Mouse (Mus musculus) c-Kit-positive CD71-negative TER-119-negative erythroid progenitor cells, embryonic 14.5 days (primary cell): Measurements from ENCODE around the gene Galnt10.

Source experiments
- DNase-seq: peaks from one replicate; pipeline ENCODE4 v3.0.0-alpha.2; 2013; ENCODE audit warnings: low read depth

Galnt10 gene

GRCm38 (mm10) chr11:57689811-57690210 is 44.6 kb downstream of the Galnt10 start:
- DNase-seq = no peak

DNA sequence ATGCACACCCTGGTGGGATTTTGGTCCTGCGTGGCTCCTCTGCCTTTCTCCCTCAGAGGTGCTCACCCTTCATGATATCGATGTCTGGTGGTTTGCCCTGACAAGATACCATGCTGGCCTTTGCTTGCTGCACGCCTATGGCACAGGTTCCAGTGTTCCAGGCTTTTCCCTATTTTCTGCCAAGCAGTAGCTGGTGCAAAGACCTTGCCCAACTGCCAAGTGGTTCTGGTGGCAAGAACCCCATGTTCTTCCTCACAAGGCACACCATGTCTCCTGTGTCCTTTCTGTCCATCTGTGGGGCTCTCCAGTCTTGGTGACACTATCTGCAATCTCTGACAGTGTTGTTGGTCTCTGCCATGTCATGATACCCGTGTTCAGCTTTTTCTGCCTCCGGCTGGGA is 45.6 kb downstream of the Galnt10 start:
- DNase-seq = no peak

GRCm38 (mm10) chr11:57691939-57692338 is 46.7 kb downstream of the Galnt10 start:
- DNase-seq = no peak

DNA sequence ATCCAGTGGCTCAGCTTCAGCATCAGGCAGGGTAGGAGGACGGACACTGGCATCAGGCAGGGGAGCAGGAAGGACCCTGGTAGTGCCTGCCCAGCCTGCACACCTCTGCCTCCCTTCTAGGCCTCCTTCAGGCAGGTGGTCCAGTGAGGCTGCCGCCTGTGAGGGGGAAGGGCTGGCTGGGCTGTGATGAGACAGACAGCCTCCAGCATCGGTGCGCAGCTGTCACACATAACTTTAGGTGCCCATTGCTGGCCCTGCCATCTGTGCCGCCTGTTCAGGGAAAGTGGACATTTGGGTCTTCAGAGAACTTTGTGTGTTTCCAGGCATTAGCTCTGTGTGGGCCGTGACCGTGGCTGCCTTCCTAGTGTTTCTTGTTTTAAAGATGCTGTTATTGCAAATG is 47.5 kb downstream of the Galnt10 start:
- no peak for DNase-seq

- DNase-seq = no peak
Observed at GRCm38 (mm10) chr11:57694486-57694885, 49.2 kb downstream of the Galnt10 start.

GRCm38 (mm10) chr11:57696207-57696676 is 51.0 kb downstream of the Galnt10 start:
- no peak for DNase-seq

DNA sequence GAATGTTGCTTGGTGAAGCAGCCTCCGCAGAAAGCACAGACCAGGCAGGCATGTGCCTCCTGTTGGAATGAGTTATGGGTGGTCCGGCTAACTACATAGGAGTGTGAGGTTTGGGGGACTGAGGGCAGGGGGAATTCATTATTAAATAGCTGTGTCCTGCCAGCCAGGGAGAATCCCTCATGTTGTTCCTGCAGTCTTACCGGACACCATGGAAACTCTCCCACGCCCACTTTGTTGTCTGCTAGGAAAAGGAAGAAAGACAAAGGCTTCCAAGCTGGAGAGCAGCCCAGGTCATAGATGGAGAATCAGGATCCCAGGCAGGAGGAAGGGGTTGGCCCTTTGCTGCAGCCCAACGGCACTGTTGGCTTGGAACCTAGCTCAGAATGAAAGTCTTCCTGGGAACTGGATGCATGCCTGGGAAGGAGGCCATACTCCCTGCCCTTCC is 51.6 kb downstream of the Galnt10 start:
- no peak for DNase-seq

DNA sequence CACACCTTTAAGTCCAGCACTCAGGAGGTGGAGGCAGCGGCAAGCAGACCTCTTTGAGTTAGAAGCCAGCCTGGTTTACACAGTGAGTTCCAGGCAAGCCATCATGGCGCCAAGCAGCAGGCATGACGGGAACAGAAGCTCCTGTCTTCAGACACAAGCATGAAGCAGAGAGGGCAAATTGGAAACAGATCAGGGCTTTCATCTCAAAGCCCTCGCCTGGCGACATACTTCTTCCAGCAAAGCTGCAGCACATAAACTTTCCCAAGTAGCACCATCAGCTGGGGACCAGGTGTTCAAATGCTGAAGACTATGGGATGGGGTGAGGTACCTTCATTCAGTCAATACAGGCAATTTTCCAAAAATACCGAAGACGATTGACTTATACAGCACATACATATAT is 54.9 kb downstream of the Galnt10 start:
- no peak for DNase-seq

DNA sequence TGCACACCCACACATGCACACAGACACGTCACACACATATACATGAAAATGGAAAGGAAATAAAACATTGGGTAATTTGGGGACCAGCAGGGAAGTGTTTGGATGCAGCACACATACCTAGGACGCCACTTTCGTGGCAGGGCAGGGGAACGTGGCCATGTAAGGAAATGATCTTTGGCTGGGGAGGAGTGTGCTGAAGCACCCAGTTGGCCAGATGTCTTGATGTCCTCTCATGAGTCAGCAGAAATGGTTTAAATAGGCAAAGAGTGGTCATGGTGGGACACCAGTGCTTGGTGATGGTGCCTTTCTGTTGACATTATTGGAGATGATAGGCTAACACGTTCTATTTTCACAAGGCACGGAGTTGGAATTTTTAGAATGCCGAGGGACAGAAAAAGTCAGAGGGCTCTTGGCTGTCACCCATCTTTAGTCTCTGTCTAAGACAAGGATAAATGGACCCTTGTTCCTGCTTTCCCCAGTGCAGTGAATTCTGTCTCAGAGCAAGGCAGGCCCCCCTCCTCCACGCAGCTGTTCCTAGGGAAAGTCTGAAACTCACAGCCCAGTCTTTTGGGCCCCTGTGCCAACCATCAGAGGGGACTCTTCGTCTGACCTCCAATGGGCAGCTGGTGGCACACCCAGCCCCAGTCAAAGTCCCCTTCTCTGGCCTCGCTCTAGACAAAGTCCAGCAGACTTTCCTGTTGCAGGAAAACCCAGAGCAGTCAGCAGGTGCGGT is 56.1 kb downstream of the Galnt10 start:
- DNase-seq = no peak

GRCm38 (mm10) chr11:57701956-57702355 is 56.7 kb downstream of the Galnt10 start:
- no peak for DNase-seq

DNA sequence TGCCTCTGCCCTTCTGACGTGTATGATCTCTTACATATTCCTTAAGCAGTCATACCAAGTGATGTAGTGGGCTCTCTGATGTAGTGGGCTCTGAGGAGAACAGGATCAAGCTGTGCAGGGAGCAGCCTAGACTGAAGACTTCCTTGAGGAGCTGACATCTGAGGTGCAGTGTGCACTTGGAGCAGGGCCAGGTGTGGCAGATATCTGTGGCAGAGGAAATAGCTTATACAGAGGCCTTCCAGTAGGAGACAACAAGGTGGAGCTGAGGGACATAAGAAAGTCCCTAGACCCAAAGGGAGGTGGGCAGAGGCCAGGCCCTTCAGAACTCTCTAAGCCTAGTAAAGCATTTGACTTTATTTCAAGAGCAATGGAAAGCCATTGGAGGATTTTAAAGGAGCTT is 61.4 kb downstream of the Galnt10 start:
- no peak for DNase-seq

DNA sequence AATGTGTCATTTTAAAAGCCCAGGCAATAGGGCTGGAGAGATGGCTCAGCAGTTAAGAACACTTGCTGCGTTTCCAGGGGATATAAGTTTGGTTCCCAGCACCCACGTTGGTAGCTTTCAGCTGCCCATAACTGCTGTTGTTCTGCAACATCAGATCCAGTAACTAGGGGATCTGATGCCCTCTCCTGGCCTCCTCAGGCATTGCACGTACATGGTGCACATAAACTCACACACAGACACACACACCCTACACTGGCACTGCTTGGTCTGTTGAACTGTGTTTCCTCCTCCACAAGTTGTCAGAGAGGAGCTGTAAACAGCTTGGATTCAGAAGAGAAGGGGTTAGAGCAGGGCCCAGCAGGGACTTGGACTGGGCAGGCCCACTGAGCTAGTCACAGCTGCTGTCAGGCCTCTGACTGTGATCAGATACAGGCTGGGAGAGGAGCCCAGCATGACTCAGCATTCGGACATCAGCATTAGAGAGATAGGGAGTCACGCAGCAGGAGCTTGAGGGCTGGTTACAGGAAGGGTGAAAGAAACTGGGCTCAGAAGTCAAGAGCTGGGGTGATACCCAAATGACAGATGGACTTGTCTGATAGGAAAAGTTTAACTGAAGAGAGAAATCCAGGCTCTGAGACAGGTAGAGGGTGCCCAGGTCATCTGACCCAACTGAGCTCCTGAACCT is 62.0 kb downstream of the Galnt10 start:
- DNase-seq = peak; percentile 17

DNA sequence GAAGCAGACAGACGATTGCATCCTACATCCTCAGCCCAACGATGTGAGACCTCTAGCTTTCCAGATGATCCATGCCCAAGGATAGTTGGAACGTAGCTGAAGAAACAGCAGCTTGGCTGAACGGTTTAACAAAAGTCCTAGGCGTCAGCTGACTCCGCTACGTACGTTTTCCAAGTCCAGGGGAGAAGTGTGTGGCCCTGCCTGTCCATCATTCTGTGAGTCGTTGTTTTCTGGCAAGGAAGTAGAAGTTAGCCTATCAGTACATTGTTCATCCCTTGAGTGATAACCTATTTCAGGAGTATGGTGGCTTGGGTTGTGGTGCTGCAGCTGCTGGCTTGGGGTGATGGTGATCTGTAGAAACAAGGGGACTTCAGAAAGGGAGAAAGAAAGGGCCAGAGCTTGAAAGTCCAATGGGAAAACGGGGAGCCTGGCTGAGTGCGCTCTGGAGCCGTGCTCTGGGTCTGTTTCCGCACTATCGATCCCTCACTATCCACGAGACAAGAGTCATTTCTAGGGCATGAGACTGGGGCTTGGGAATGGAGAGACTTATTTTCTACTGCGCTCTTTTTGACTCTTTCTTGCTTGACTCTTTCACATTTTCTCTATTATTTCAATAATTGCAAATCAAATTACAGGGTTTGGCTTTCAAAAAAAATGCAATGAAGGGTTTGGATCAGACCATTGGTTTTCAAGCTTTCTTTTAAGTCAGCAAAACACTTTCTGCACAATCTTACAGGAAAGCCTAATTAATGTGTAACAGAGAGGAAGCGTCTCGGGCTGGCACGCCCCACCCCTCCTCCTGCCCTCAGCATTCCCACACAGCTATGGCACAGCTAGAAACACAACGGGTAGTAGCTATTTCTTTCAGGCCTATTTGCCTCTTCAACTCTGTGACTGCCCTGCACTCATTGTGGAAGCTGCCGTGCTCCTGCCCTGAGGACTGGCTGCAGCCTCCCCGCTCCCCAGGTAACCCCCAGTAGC is 63.2 kb downstream of the Galnt10 start:
- DNase-seq = no peak

DNA sequence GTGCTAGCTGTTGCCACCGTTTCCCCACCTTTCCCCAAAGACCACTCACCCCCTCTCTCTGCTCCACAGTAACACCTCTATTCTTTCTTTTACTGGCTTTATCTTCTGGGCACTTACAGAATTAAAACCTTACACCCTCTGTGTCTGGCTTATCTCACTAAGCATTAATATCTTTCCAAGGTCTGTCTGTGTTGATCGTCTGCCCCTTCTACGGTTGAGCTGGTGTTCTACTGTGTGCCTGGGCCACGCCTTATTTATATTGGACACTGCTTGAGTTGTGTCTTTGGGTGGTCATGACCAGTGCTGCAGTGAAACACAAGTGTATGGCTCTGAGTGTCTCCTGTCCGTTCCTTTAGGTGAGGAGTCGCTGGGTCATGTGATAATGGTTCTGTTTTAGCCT is 68.7 kb downstream of the Galnt10 start:
- no peak for DNase-seq

DNA sequence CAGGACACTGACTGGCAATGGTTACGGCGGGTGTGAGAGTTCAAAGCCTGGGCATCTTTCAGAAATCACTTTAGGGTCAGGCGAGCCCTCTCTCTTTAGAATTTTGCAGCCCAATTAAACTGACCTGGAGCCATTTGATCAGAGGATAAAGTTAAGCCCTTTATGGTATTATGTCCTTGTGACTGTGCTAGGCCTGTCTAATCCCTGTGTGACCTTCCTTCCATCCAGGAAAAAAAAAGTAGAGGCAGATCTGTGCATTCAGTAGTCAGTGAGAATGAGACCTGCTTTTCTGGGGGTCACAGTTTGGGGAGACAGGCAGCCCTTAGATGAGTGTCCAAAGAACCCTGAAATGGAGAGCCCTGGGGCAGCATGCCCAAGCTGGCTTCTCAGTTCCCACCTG is 71.5 kb downstream of the Galnt10 start:
- no peak for DNase-seq

DNA sequence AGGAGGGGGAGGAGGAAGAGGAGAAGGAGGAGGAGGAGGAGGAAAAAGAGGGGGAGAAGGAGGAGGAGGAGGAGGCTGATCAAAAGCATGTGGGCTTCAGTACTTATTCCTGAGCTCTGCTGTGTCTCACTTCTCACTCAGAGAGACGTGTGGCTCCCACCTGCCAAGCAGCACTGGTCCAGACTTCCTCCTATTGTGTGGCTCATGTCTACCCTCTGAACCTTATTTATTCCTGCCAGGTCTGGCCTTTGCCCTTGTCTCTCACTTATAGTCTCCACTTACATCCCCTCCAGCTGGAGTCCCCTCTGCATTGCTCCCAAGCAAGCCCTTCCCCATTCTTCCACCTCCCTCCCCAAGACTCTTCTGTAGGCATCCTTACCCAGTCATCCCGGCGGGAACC is 72.2 kb downstream of the Galnt10 start:
- DNase-seq = no peak

DNA sequence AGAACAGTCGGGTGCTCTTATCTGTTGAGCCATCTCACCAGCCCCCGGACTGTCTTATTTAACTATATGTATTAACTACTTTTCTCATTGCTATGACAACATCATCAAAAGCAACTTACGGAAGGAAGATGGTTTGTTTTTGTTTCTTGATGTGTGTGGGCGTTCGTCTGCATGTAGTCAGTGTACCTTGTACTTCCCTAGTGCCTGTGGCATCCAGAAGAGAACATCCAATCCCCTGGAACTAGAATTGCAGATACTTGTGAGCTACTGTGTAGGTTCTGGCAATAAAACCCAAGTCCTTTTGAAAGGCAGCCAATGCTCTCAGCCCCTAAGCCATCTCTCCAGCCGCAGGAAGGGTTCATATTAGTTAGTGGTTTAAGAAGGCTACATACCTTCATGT is 72.8 kb downstream of the Galnt10 start:
- DNase-seq = no peak

DNA sequence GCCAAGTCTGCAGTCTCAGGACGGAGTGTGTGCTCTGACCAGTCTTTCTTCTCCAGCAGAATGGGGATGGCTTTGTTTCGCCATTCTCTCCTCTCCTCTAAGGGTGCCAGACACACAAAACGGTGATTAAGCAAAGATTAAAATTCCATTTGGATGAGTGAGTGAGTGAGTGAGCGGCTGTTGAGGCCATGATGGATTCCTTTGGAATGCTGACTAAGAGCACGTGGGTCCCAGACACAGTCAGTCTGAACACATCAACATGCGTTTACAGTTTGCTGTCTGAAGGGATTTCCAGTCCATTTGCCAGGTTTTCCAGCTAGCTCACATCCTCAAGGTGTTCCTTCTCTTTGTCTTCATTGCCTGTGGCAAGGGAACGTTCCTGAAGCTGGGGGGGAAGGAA is 74.4 kb downstream of the Galnt10 start:
- DNase-seq = no peak

- DNase-seq = no peak
Observed at GRCm38 (mm10) chr11:57720076-57720475, 74.8 kb downstream of the Galnt10 start.

GRCm38 (mm10) chr11:57724791-57725463 is 79.7 kb downstream of the Galnt10 start:
- DNase-seq = no peak

DNA sequence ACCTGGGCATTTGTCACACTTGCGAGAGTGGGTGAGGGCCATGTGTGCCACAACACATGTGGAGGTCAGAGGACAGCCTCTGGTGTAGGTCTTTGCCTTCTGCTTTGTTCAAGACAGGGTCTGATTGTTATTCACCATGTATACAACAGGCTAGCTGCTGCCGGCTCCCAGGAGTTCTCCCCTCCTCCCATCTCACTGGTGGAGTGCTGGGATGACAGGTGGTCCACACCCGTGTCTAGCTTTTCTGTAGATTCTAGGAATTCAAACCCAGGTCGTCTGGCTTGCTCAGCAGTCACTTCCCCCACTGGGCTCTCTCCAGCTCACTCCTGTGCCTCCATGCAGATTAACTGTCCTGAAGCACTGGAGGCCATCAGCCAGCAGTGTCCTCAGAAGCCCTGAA is 80.7 kb downstream of the Galnt10 start:
- DNase-seq = no peak
